Mouse (Mus musculus) intestine, postnatal 0 days (tissue): ENCODE results near the gene Rassf8. TPM values are rescaled to one million over a fixed set of nuclear protein-coding genes. Genes with fewer than 3 reads are reported as not detected.

Source experiments
- ATAC-seq: fragments of 200-750 bp; cut with Nextera tagmentation; 2 replicates; pipeline ENCODE4 v1.8.0; 2017; ENCODE audit warnings: mild to moderate bottlenecking, moderate TSS enrichment, moderate library complexity
- H3K27ac ChIP-seq: fragments of 300-500 bp; sonication (generic); 2 replicates; pipeline ENCODE4 v1.5.1; 2014; ENCODE audit warnings: mild to moderate bottlenecking, low read depth, low read length, moderate library complexity
- H3K27me3 ChIP-seq: fragments of 300-500 bp; sonication (generic); replicated peaks from 2 replicates; pipeline ENCODE4 v1.6.1; 2014; ENCODE audit warnings: low read length, mixed read lengths; ENCODE audit not compliant: control insufficient read depth, insufficient read depth
- H3K36me3 ChIP-seq: fragments of 300-500 bp; sonication (generic); 2 replicates; pipeline ENCODE4 v1.6.1; 2014; ENCODE audit warnings: mild to moderate bottlenecking, moderate library complexity; ENCODE audit not compliant: control insufficient read depth, insufficient read depth
- H3K4me1 ChIP-seq: fragments of 300-500 bp; sonication (generic); replicated peaks from 2 replicates; pipeline ENCODE4 v1.6.1; 2014; ENCODE audit warnings: antibody characterized with exemption, low read length, mixed read lengths; ENCODE audit not compliant: control insufficient read depth, insufficient read depth
- H3K4me2 ChIP-seq: fragments of 300-500 bp; sonication (generic); replicated peaks from 2 replicates; pipeline ENCODE4 v1.6.1; 2014; ENCODE audit warnings: low read depth, mild to moderate bottlenecking, moderate library complexity
- H3K4me3 ChIP-seq: fragments of 300-500 bp; sonication (generic); 2 replicates; pipeline ENCODE4 v1.5.1; 2014; ENCODE audit warnings: low read depth, low read length
- H3K9ac ChIP-seq: fragments of 300-500 bp; sonication (generic); 2 replicates; pipeline ENCODE4 v1.6.1; 2014; ENCODE audit warnings: mild to moderate bottlenecking, low read depth, low read length
- H3K9me3 ChIP-seq: fragments of 300-500 bp; sonication (generic); 2 replicates; pipeline ENCODE4 v1.6.1; 2016; ENCODE audit warnings: mixed run types; ENCODE audit not compliant: control insufficient read depth
- CTCF ChIP-seq: sonication (generic); IDR thresholded peaks from 2 replicates; pipeline ENCODE4 v1.5.1; 2016; ENCODE audit warnings: low read depth, mild to moderate bottlenecking, control low read depth, antibody characterized with exemption, moderate library complexity
- WGBS: fragments of 180-500 bp; shearing (Covaris S2); extraction: QIAGEN DNeasy Blood & Tissue Kit; methylation state at CpG from one replicate; pipeline ENCODE4 v1.1.7; 2014; 5-methylcytosine and 5-hydroxymethylcytosine counted together
- polyA plus RNA-seq: library from polyadenylated mRNA; unstranded; fragments of >200 nt; fragmentation: Nextera tagmentation; extraction: Ambion mirVana; gene quantifications from 2 replicates; pipeline ENCODE4 v1.2.1, GENCODE M21; 2015

Gene Rassf8
- polyA plus RNA-seq, 1 experiment from 2014 or later: 3.3 TPM

DNA sequence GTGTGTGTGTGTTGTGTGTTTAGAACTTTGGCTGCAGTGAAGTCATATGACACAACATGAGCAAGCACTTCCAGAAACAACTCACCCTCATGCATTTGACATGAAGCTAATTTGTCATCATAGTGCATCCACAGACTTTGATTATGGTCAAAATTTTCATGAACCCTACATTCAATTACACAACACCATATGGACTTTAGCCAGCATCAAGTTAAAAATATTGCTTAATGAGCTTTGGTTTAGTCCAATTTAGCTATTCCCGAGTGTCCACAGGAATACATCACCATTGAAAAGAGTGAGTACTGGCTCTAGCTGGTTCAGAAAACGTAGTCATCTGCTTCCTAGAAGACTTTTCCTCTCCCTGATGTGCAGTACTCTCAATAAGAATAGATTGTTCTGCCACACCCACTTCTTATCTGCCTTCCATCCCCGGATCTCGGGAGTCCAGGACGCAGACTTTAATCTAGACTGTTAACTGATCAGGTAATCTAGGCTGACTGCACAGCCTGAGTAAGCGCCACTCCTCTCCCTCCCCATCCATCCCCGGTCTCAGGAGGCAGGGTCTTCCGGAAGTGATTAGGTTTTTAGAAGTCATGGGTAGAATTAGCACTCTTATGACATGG lies 33.7 kb downstream of the Rassf8 start:
- ATAC-seq: no peak
- Histone ChIP-seq H3K36me3 (no peaks in the 10 kb centered on the region), H3K9me3 (no peaks in the 10 kb centered on the region), H3K27ac (no peak overlapping the region), H3K4me3 (no peak overlapping the region), H3K27me3 (no peaks in the 10 kb centered on the region), H3K9ac (no peak overlapping the region), H3K4me1 (no peaks in the 10 kb centered on the region), H3K4me2 (no peak overlapping the region)
- TF ChIP-seq CTCF: no peak
- WGBS: 36% methylated on average over 8 of the region's 8 CpGs

DNA sequence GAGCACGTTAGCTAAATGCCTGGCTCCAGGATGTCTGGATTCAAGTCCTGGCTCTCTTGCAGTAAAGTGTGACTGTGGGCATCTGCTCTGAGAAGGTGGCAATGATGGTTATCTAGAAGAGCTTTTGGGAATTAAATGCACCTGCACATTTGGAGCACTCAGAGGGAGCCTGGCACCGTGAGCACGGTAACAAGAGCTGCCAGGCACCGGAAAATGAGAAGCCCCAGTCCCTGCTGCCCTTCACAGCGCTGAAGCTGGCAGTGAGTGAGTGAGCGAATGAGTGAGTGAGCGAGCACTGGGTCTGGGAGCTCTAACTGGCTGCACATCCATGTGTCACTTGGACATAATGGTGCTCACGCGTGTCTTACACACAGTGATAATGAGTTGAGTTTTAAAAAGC lies 34.7 kb downstream of the Rassf8 start:
- no peak overlapping the region for H3K4me3 ChIP-seq
- no peaks in the 10 kb centered on the region for H3K27me3 ChIP-seq
- no peaks in the 10 kb centered on the region for H3K36me3 ChIP-seq
- H3K4me1 ChIP-seq: no peaks in the 10 kb centered on the region
- WGBS: 91% methylated on average over 9 of the region's 9 CpGs
- TF ChIP-seq CTCF: no peak
- no peak overlapping the region for H3K27ac ChIP-seq
- no peak for ATAC-seq
- no peak overlapping the region for H3K9ac ChIP-seq
- H3K4me2 ChIP-seq: no peak overlapping the region
- no peaks in the 10 kb centered on the region for H3K9me3 ChIP-seq

DNA sequence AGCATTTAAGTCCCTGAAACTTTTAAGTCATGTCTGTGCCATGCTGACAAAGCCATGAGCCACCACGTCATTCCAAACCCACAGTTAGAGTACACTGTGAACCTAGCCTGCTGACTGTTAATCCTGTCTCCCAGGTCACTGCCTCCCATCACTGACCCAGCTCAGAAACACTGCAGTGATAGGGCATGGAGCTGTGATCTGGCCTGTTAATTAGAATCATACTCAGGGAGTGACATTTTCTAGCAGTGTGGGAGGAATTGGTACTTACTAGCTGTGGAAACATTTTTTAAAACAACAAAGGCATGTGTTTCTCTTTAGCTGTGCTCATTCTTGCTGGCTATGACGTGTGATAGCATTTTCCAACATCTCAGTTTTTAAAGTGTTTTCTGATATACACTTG lies 35.4 kb downstream of the Rassf8 start:
- no peaks in the 10 kb centered on the region for H3K36me3 ChIP-seq
- H3K4me3 ChIP-seq: no peak overlapping the region
- H3K9me3 ChIP-seq: no peaks in the 10 kb centered on the region
- TF ChIP-seq CTCF: no peak
- 79% methylated on average over 2 of the region's 2 CpGs for WGBS
- no peaks in the 10 kb centered on the region for H3K4me1 ChIP-seq
- ATAC-seq: no peak
- H3K4me2 ChIP-seq: no peak overlapping the region
- no peak overlapping the region for H3K27ac ChIP-seq
- no peaks in the 10 kb centered on the region for H3K27me3 ChIP-seq
- no peak overlapping the region for H3K9ac ChIP-seq

DNA sequence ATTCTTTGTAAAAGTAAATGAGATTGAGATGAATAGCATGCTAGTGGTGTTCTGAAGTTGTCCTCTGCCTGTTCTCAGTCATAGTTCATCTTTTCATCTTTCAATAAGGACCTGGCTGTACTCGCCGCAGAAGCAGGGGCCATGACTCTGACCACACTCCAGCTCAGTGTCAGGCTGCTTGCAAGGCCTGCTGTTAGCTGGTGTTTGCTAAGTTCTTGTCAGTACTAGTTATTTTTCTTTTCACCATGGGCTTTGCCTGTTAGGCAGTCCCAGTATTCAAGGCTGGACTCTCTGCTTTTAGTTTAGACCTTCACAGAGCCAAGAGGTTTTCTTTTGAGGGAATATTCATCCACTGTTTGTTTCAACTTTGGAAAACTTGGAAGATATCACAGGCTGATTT lies 40.8 kb downstream of the Rassf8 start:
- no peak for TF ChIP-seq CTCF
- no peak overlapping the region for H3K4me2 ChIP-seq
- ATAC-seq: no peak
- H3K4me3 ChIP-seq: no peak overlapping the region
- no peaks in the 10 kb centered on the region for H3K4me1 ChIP-seq
- no peaks in the 10 kb centered on the region for H3K9me3 ChIP-seq
- H3K27me3 ChIP-seq: no peaks in the 10 kb centered on the region
- H3K36me3 ChIP-seq: no peaks in the 10 kb centered on the region
- H3K27ac ChIP-seq: no peak overlapping the region
- no peak overlapping the region for H3K9ac ChIP-seq
- WGBS: 89% methylated on average over 2 of the region's 2 CpGs

DNA sequence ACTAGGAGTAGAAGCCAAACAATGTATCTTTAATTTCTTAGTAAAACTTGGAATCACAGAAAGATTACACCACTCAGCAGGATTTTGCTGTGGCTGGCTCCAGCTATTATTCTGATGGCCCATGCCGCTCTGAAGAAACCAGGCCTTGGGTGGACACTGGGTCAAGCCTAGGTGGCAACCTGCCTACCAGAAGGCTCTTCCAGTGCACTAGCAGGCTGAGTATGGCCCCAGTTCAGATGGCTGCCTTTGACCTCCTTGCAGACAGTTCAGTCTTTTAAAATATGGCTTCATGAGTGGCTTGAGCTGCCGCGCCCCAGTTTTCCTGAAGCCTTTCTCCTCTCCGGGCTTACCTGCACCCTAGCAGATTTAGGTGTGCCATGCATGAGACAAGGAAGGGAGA lies 43.2 kb downstream of the Rassf8 start:
- ATAC-seq: no peak
- H3K27me3 ChIP-seq: no peaks in the 10 kb centered on the region
- H3K27ac ChIP-seq: no peak overlapping the region
- no peaks in the 10 kb centered on the region for H3K4me1 ChIP-seq
- no peak overlapping the region for H3K9ac ChIP-seq
- WGBS: 91% methylated on average over 4 of the region's 4 CpGs
- no peak overlapping the region for H3K4me2 ChIP-seq
- H3K36me3 ChIP-seq: no peaks in the 10 kb centered on the region
- TF ChIP-seq CTCF: no peak
- no peaks in the 10 kb centered on the region for H3K9me3 ChIP-seq
- no peak overlapping the region for H3K4me3 ChIP-seq

DNA sequence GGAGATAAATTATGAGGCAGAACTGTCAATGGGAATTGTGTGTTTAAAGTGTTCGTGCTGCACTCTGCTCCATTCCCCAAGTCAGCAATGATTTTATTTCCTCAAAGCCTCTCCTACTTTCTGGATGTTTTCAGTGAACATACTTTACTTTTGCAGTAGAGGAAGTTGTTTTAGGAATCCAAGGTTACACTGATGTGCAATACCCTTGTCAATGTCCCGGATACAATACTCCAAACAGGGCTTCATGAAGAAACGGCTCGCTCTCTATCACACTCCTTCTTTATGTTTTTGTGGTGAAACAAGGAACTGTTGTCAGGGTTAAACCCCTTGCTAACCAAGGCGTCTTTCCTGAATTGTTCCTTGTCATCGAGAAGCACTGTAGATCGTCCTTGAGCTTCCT lies 45.8 kb downstream of the Rassf8 start:
- ATAC-seq: no peak
- Histone ChIP-seq H3K36me3 (no peaks in the 10 kb centered on the region), H3K9me3 (no peaks in the 10 kb centered on the region), H3K9ac (no peak overlapping the region), H3K4me1 (no peaks in the 10 kb centered on the region), H3K27ac (no peak overlapping the region), H3K4me3 (no peak overlapping the region), H3K4me2 (no peak overlapping the region), H3K27me3 (no peaks in the 10 kb centered on the region)
- TF ChIP-seq CTCF: no peak
- WGBS: 55% methylated on average over 7 of the region's 7 CpGs

DNA sequence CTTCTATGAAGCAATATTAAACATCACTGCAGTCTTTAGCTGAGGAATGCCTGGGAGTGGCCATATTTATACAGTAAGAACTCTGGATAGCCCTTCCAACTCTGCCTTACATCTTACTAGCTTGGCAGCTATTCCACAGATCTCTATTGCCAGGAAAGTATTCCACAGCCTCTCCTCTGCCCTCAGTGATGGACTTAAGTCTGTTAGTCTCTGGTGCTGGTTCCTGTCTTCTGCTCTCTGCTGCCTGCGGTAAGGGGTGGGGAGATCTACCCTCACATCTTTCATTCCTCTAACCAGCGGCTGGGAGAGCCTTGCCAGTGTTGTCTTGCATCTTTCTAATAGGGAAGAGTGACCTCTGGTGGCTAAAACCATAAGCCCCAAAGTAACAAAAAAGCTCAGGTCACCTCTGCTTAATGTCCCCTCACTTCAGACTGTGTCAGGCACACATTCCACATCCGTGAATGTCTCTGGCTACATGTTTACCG lies 46.6 kb downstream of the Rassf8 start:
- ATAC-seq: no peak
- no peak overlapping the region for H3K4me2 ChIP-seq
- no peaks in the 10 kb centered on the region for H3K27me3 ChIP-seq
- H3K4me3 ChIP-seq: no peak overlapping the region
- H3K9ac ChIP-seq: no peak overlapping the region
- no peak overlapping the region for H3K27ac ChIP-seq
- no peaks in the 10 kb centered on the region for H3K9me3 ChIP-seq
- no peaks in the 10 kb centered on the region for H3K36me3 ChIP-seq
- no peaks in the 10 kb centered on the region for H3K4me1 ChIP-seq
- WGBS: 11% methylated on average over 4 of the region's 4 CpGs
- TF ChIP-seq CTCF: peak; percentile 80
